Mouse (Mus musculus): ENCODE data around the gene Map2.

GRCm38 (mm10) chr1:66172127-66172526 lies 2.9 kb upstream of the Map2 start:
- TF ChIP-seq CTCF (conservative IDR thresholded peaks at IDR 0.05; ENCODE audit: insufficient read depth, insufficient read length, low read depth, low read length) (no peak), POLR2A (IDR thresholded peaks at IDR 0.05; ENCODE audit: low read depth, low read length) (no peak)

Measured in kidney, adult 2 months (tissue).